Mouse (Mus musculus) hindbrain, embryonic 11.5 days (tissue): Measurements from ENCODE around the gene Pum1. TPM values are rescaled to one million over a fixed set of nuclear protein-coding genes. Genes with fewer than 3 reads are reported as not detected.
"Not testable (repeated sequence)": the region's sequence is repeated elsewhere in the genome, so short reads cannot be mapped to it uniquely, and the experiment has no call there.

ENCODE experiments used
- ATAC-seq: fragments of 200-750 bp; cut with Nextera tagmentation; 2 replicates; pipeline ENCODE4 v1.8.0; 2017; ENCODE audit warnings: mild to moderate bottlenecking, moderate TSS enrichment, moderate library complexity; ENCODE audit not compliant: low FRiP score
- DNase-seq: peaks from one replicate; pipeline ENCODE4 v3.0.0-alpha.2; 2015; ENCODE audit warnings: low spot score
- H3K27ac ChIP-seq: fragments of 300-500 bp; sonication (generic); 2 replicates; pipeline ENCODE4 v1.5.1; 2014; ENCODE audit warnings: mild to moderate bottlenecking, low read depth, low read length
- H3K27me3 ChIP-seq: fragments of 300-500 bp; sonication (generic); 2 replicates; pipeline ENCODE4 v1.6.1; 2014; ENCODE audit warnings: mild to moderate bottlenecking, low read length, moderate library complexity, mixed read lengths; ENCODE audit not compliant: control insufficient read depth, insufficient read depth
- H3K36me3 ChIP-seq: fragments of 300-500 bp; sonication (generic); 2 replicates; pipeline ENCODE4 v1.6.1; 2014; ENCODE audit warnings: mild to moderate bottlenecking, low read length, moderate library complexity, mixed read lengths; ENCODE audit not compliant: control insufficient read depth, insufficient read depth
- H3K4me1 ChIP-seq: fragments of 300-500 bp; sonication (generic); replicated peaks from 2 replicates; pipeline ENCODE4 v1.6.1; 2014; ENCODE audit warnings: low read length, mixed read lengths; ENCODE audit not compliant: control insufficient read depth, insufficient read depth
- H3K4me2 ChIP-seq: fragments of 300-500 bp; sonication (generic); replicated peaks from 2 replicates; pipeline ENCODE4 v1.6.1; 2014; ENCODE audit warnings: mild to moderate bottlenecking, low read depth, low read length
- H3K4me3 ChIP-seq: fragments of 300-500 bp; sonication (generic); 2 replicates; pipeline ENCODE4 v1.5.1; 2014; ENCODE audit warnings: low read depth, low read length
- H3K9ac ChIP-seq: fragments of 300-500 bp; sonication (generic); 2 replicates; pipeline ENCODE4 v1.6.1; 2014; ENCODE audit warnings: low read depth, low read length
- H3K9me3 ChIP-seq: fragments of 300-500 bp; sonication (generic); 2 replicates; pipeline ENCODE4 v1.6.1; 2016; ENCODE audit warnings: low read length; ENCODE audit not compliant: control insufficient read depth
- WGBS: fragments of 180-500 bp; shearing (Covaris S2); extraction: QIAGEN DNeasy Blood & Tissue Kit; methylation state at CpG from one replicate; pipeline ENCODE4 v1.1.7; 2014; 5-methylcytosine and 5-hydroxymethylcytosine counted together
- polyA plus RNA-seq: library from polyadenylated mRNA; unstranded; fragments of >200 nt; fragmentation: Nextera tagmentation; extraction: Ambion mirVana; gene quantifications from 2 replicates; pipeline ENCODE4 v1.2.1, GENCODE M21; 2014

The Pum1 gene
- polyA plus RNA-seq, 1 experiment from 2014 or later = 117 TPM

DNA sequence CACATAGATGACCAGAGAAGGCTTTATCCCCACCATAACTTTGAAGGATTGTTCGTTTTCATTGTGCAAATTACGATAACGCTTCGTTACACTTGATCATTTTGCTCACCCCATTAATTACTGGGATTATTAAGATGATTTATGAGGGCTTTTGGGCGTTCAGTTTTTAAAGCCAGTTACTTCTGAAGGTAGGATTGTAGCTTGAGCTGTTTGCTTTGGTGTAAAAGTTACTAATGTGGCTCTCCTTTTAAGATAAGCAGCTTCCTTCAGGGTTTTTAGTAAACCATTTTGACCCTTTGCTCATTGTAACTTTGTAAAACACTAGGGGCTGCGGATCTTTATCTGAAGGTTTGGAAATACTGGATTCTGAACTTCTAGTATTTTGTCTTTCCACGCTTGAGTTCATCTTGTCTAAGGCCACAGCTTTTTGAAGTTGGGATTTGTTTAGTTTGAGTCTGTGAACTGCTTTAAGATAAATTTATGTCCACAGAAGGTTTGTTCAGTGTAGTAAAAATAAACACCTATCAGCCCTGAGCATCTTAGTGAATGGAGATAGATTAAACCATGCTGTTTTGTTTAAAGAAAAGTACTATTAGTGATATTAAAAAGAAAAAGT is 1.4 kb downstream of the Pum1 start:
- DNase-seq (no peak), ATAC-seq (no peak)
- no peaks in the 10 kb centered on the region for H3K9me3 ChIP-seq
- peak overlapping the region; percentile 94; the same call in 1 of the 2 replicates for H3K27ac ChIP-seq
- peak overlapping the region; percentile 97 for H3K9ac ChIP-seq
- H3K4me3 ChIP-seq = peak overlapping the region; percentile 96
- H3K4me1 ChIP-seq = 0 out of 2 replicates have a peak, but pooled peaks cover 2% of the 10 kb centered on the region
- no peaks in the 10 kb centered on the region for H3K27me3 ChIP-seq
- peak overlapping the region; percentile 77 for H3K4me2 ChIP-seq
- WGBS = 8% methylated on average over 7 of the region's 7 CpGs
- H3K36me3 ChIP-seq = no peaks in the 10 kb centered on the region

GRCm38 (mm10) chr4:130665176-130665575 is 2.1 kb downstream of the Pum1 start:
- Histone ChIP-seq H3K27me3 (no peaks in the 10 kb centered on the region), H3K36me3 (no peaks in the 10 kb centered on the region), H3K4me1 (0 out of 2 replicates have a peak, but pooled peaks cover 2% of the 10 kb centered on the region), H3K9me3 (no peaks in the 10 kb centered on the region), H3K4me2 (peak overlapping the region; percentile 77; the same call in 1 of the 2 replicates), H3K27ac (no peak overlapping the region), H3K9ac (no peak overlapping the region), H3K4me3 (peak overlapping the region; percentile 96; the same call in 1 of the 2 replicates)
- no peak for DNase-seq
- 23% methylated on average over 1 of the region's 1 CpGs for WGBS
- no peak for ATAC-seq

- Histone ChIP-seq H3K4me2 (no peak overlapping the region), H3K9me3 (no peaks in the 10 kb centered on the region), H3K4me1 (0 out of 2 replicates have a peak, but pooled peaks cover 2% of the 10 kb centered on the region), H3K9ac (no peak overlapping the region), H3K27ac (no peak overlapping the region), H3K4me3 (no peak overlapping the region), H3K27me3 (no peaks in the 10 kb centered on the region), H3K36me3 (peaks cover 6% of the 10 kb centered on the region; the same call in 1 of the 2 replicates)
- DNase-seq (no peak), ATAC-seq (no peak)
- 76% methylated on average over 2 of the region's 2 CpGs for WGBS
Observed at GRCm38 (mm10) chr4:130667686-130668085, 4.6 kb downstream of the Pum1 start.

- Histone ChIP-seq H3K4me3 (no peak overlapping the region), H3K27me3 (no peaks in the 10 kb centered on the region), H3K4me2 (no peak overlapping the region), H3K9ac (no peak overlapping the region), H3K9me3 (no peaks in the 10 kb centered on the region), H3K27ac (no peak overlapping the region), H3K36me3 (peaks cover 9% of the 10 kb centered on the region), H3K4me1 (0 out of 2 replicates have a peak, but pooled peaks cover 2% of the 10 kb centered on the region)
- ATAC-seq (no peak), DNase-seq (no peak)
- WGBS = 73% methylated on average over 2 of the region's 2 CpGs
Observed at GRCm38 (mm10) chr4:130668541-130668940, 5.4 kb downstream of the Pum1 start.

GRCm38 (mm10) chr4:130668991-130669390 is 5.9 kb downstream of the Pum1 start:
- Histone ChIP-seq H3K27me3 (no peaks in the 10 kb centered on the region), H3K9ac (no peak overlapping the region), H3K9me3 (no peaks in the 10 kb centered on the region), H3K4me1 (0 out of 2 replicates have a peak, but pooled peaks cover 2% of the 10 kb centered on the region), H3K4me3 (no peak overlapping the region), H3K27ac (no peak overlapping the region), H3K4me2 (no peak overlapping the region), H3K36me3 (peaks cover 9% of the 10 kb centered on the region)
- WGBS = 61% methylated on average over 7 of the region's 7 CpGs
- DNase-seq (no peak), ATAC-seq (no peak)

DNA sequence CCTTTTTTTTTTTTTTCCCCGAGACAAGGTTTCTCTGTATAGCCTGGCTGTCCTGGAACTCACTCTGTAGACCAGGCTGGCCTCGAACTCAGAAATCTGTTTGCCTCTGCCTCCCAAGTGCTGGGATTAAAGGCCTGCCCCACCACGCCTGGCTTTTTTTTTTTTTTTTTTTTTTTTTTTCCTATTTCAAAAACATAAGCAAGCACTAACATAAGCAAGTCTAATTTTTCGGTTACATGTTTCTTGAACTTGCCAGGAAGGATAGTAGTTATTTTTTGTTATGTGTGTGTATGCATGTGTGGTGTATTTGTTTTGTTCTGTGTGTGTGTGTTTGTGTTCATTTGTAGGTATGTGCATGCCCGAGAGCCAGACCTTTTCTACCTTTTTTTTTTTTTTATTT is 6.9 kb downstream of the Pum1 start:
- not testable (repeated sequence) for H3K27ac ChIP-seq, H3K9ac ChIP-seq, H3K27me3 ChIP-seq, H3K36me3 ChIP-seq, H3K4me3 ChIP-seq, DNase-seq, H3K9me3 ChIP-seq, H3K4me1 ChIP-seq, H3K4me2 ChIP-seq, ATAC-seq
- 90% methylated on average over 5 of the region's 5 CpGs for WGBS

- Histone ChIP-seq H3K36me3 (peaks cover 9% of the 10 kb centered on the region), H3K27me3 (no peaks in the 10 kb centered on the region), H3K4me3 (no peak overlapping the region), H3K4me2 (no peak overlapping the region), H3K4me1 (0 out of 2 replicates have a peak, but pooled peaks cover 2% of the 10 kb centered on the region), H3K27ac (no peak overlapping the region), H3K9me3 (no peaks in the 10 kb centered on the region), H3K9ac (no peak overlapping the region)
- no peak for DNase-seq
- ATAC-seq = no peak
- 98% methylated on average over 4 of the region's 4 CpGs for WGBS
Observed at GRCm38 (mm10) chr4:130671079-130671845, 8.1 kb downstream of the Pum1 start.

DNA sequence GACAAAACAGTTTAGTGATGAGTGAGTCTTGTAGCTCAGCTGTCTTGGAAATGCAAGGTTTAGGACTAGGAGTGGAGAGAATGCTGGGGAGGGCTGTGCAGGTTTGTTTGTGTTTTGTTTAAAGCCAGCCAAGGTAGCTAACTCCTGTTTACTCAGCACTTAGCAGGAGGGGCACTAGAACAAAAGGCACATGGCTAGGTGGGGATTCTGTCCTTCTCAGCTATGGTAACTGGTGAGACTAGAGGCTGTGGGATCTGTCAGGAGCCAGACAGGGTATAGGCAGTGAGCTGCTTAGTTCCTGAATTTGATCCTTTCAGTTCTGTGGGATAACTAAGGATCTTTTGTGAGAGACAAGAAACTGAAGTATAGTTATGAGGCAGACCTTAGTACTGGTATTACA is 9.0 kb downstream of the Pum1 start:
- no peak overlapping the region for H3K4me2 ChIP-seq
- no peaks in the 10 kb centered on the region for H3K9me3 ChIP-seq
- DNase-seq = no peak
- no peak for ATAC-seq
- H3K36me3 ChIP-seq = peaks cover 9% of the 10 kb centered on the region
- 0 out of 2 replicates have a peak, but pooled peaks cover 2% of the 10 kb centered on the region for H3K4me1 ChIP-seq
- H3K27ac ChIP-seq = no peak overlapping the region
- H3K9ac ChIP-seq = no peak overlapping the region
- H3K4me3 ChIP-seq = no peak overlapping the region
- H3K27me3 ChIP-seq = no peaks in the 10 kb centered on the region
